ENCODE assay signal across 9 mouse cellular contexts in genomic region chr19:47269729-47270128, GRCm38 (mm10).
DNase-seq lines count a peak whose midpoint lies in the region; ATAC-seq and TF ChIP-seq lines count a peak whose summit lies in the region.
"Had no signal": no experiment of that assay in that cellular context is flagged by ENCODE, and none has a peak within 500 bp of the region (broad histone marks: within the 10 kb centered on the region; RNA-seq: fewer than 3 reads in every experiment).

No protein-coding gene starts in this region.

- peak; percentile 53 for TF ChIP-seq CTCF in liver, adult 2 months (IDR thresholded peaks at IDR 0.05; ENCODE audit: low read depth, low read length)

- H3K27me3 ChIP-seq in forebrain, embryonic 14.5 days (replicated peaks; ENCODE audit: control insufficient read depth, insufficient read depth, low read length), result no peaks in the 10 kb centered on the region
- H3K27me3 ChIP-seq in forebrain, embryonic 16.5 days (replicated peaks; ENCODE audit: control insufficient read depth, insufficient read depth, low read length), result no peaks in the 10 kb centered on the region
- no peaks in the 10 kb centered on the region for H3K27me3 ChIP-seq in liver, adult 2 months (ENCODE audit: control insufficient read depth, insufficient read depth, low read length)
- no peaks in the 10 kb centered on the region for H3K27me3 ChIP-seq in liver, embryonic 11.5 days (replicated peaks; ENCODE audit: control insufficient read depth, insufficient read depth, low read length)

- H3K4me3 ChIP-seq in forebrain, embryonic 14.5 days (ENCODE audit: low read depth, low read length), result no peak overlapping the region
- no peak overlapping the region for H3K4me3 ChIP-seq in forebrain, embryonic 16.5 days (replicated peaks; ENCODE audit: low read length)
- H3K4me3 ChIP-seq in liver, adult 2 months (ENCODE audit: insufficient read depth, low read depth, low read length), result no peak overlapping the region
- no peak overlapping the region for H3K4me3 ChIP-seq in liver, embryonic 11.5 days (ENCODE audit: low read depth, low read length)

- peak; percentile 37 for DNase-seq in forebrain, embryonic 14.5 days (ENCODE audit: low spot score)
- no peak for DNase-seq in liver, adult 2 months (ENCODE audit: extremely low read depth, low read depth, low spot score)
- DNase-seq in liver, embryonic 11.5 days (ENCODE audit: low spot score), result no peak
- DNase-seq in brain, adult 2 months (ENCODE audit: low read depth, low spot score), result peak; percentile 53
- peak; percentile 34 for DNase-seq in lung, postnatal 36 days
- DNase-seq in gastrocnemius, adult 8-10 months (ENCODE audit: low spot score in 2 of 2), result no peak
- no peak for DNase-seq in cerebellum, adult 11-12 months
- DNase-seq: gastrocnemius, postnatal 10 days had no signal

- peaks cover 43% of the 10 kb centered on the region for H3K36me3 ChIP-seq in forebrain, embryonic 14.5 days (ENCODE audit: control insufficient read depth, insufficient read depth, low read length)
- H3K36me3 ChIP-seq in forebrain, embryonic 16.5 days (ENCODE audit: control insufficient read depth, insufficient read depth), result peaks cover 3% of the 10 kb centered on the region; the same call in 1 of the 2 replicates
- peaks cover 20% of the 10 kb centered on the region; the same call in 1 of the 2 replicates for H3K36me3 ChIP-seq in liver, adult 2 months (ENCODE audit: control insufficient read depth, insufficient read depth, low read length)
- H3K36me3 ChIP-seq in liver, embryonic 11.5 days (ENCODE audit: control insufficient read depth, insufficient read depth, low read length), result peaks cover 25% of the 10 kb centered on the region; the same call in 1 of the 2 replicates

- TF ChIP-seq POLR2A in liver, adult 2 months (IDR thresholded peaks at IDR 0.05; ENCODE audit: extremely low read depth, insufficient read depth, low read length), result no peak

- no peak overlapping the region for H3K9ac ChIP-seq in forebrain, embryonic 14.5 days (ENCODE audit: low read length)
- H3K9ac ChIP-seq in forebrain, embryonic 16.5 days (replicated peaks; ENCODE audit: low read depth, low read length), result no peak overlapping the region
- H3K9ac ChIP-seq in liver, adult 2 months (ENCODE audit: low read depth, low read length), result no peak overlapping the region
- no peak overlapping the region for H3K9ac ChIP-seq in liver, embryonic 11.5 days (ENCODE audit: low read depth, low read length)

- H3K79me2 ChIP-seq in liver, adult 2 months (ENCODE audit: control insufficient read depth, insufficient read depth, low read length), result no peaks in the 10 kb centered on the region

- no peak overlapping the region for H3K27ac ChIP-seq in forebrain, embryonic 14.5 days (ENCODE audit: low read depth, low read length)
- H3K27ac ChIP-seq in forebrain, embryonic 16.5 days (ENCODE audit: low read length), result no peak overlapping the region
- no peak overlapping the region for H3K27ac ChIP-seq in liver, adult 2 months (replicated peaks; ENCODE audit: insufficient read depth, low read depth, low read length)
- no peak overlapping the region for H3K27ac ChIP-seq in liver, embryonic 11.5 days (ENCODE audit: low read depth, low read length)

- H3K4me2 ChIP-seq in forebrain, embryonic 14.5 days (ENCODE audit: low read length), result no peak overlapping the region
- no peak overlapping the region for H3K4me2 ChIP-seq in forebrain, embryonic 16.5 days (ENCODE audit: low read length)
- H3K4me2 ChIP-seq in liver, embryonic 11.5 days, result no peak overlapping the region

- H3K4me1 ChIP-seq in forebrain, embryonic 14.5 days (ENCODE audit: control insufficient read depth, insufficient read depth, low read length), result no peaks in the 10 kb centered on the region
- no peaks in the 10 kb centered on the region for H3K4me1 ChIP-seq in forebrain, embryonic 16.5 days (replicated peaks; ENCODE audit: control insufficient read depth, insufficient read depth, low read length)
- H3K4me1 ChIP-seq in liver, adult 2 months (ENCODE audit: control insufficient read depth, insufficient read depth, low read length), result peaks cover 2% of the 10 kb centered on the region
- no peaks in the 10 kb centered on the region for H3K4me1 ChIP-seq in liver, embryonic 11.5 days (replicated peaks; ENCODE audit: control insufficient read depth, insufficient read depth, low read length)

- no peaks in the 10 kb centered on the region for H3K9me3 ChIP-seq in forebrain, embryonic 14.5 days (replicated peaks; ENCODE audit: control insufficient read depth, low read length)
- H3K9me3 ChIP-seq in forebrain, embryonic 16.5 days (ENCODE audit: control insufficient read depth, low read length), result no peaks in the 10 kb centered on the region
- H3K9me3 ChIP-seq in liver, embryonic 11.5 days (ENCODE audit: control insufficient read depth, low read length), result no peaks in the 10 kb centered on the region

- 45% methylated on average over 8 of the region's 8 CpGs for WGBS in forebrain, embryonic 14.5 days
- 48% methylated on average over 8 of the region's 8 CpGs for whole genome bisulfite sequencing in forebrain, embryonic 16.5 days
- WGBS in liver, adult 2 months, result 79% methylated on average over 8 of the region's 8 CpGs
- 71% methylated on average over 8 of the region's 8 CpGs for WGBS in liver, embryonic 11.5 days

- ATAC-seq in forebrain, embryonic 14.5 days, result no peak
- no peak for ATAC-seq in forebrain, embryonic 16.5 days
- ATAC-seq in liver, embryonic 11.5 days (replicated peaks; ENCODE audit: low FRiP score), result no peak

Comparison
In these comparisons a context has a peak if more than half of its experiments do, and no peak if none do; other contexts are left out.
1. DNase-seq: peak in forebrain, embryonic 14.5 days (single experiment), brain, adult 2 months (single experiment) and lung, postnatal 36 days (single experiment); none in liver, adult 2 months (single experiment), liver, embryonic 11.5 days (single experiment), gastrocnemius, adult 8-10 months (0 of 2) and cerebellum, adult 11-12 months (single experiment).